Mouse (Mus musculus): ENCODE measurements at regions not wholly inside any gene's neighbourhood (a gene's known extent, or its start where the extent isn't known, plus 50 kb on each side); places are given as distances from the start of the nearest gene placed in this dataset.

DNA sequence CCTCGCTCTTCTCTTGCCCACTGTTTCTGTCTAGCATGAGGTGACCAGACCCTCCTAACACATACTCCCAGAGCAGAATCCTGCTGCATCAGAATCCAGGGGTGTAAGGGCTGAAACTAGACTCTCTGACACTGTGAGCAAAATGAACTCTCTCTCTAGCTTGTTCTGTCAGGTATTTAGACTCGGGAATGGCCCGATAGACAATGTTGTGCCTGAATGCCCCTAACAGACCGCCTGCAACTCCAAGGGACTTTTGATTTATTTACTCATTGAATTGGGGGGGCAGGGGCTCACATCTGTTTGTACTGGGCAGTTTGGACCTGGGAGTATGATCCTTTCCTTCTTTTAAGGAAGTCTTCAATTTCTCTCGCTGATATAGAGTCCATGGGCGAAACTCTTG lies 469.3 kb upstream of the Trpc7 start:
- ChIA-PET POLR2A (interaction anchor here in 1 of 4 experiments (0.6 kb wide), 1 partner anchor 432 kb away, joined by 3 read pairs; no protein-coding TSS in a partner anchor), CTCF (no interaction called here)

DNA sequence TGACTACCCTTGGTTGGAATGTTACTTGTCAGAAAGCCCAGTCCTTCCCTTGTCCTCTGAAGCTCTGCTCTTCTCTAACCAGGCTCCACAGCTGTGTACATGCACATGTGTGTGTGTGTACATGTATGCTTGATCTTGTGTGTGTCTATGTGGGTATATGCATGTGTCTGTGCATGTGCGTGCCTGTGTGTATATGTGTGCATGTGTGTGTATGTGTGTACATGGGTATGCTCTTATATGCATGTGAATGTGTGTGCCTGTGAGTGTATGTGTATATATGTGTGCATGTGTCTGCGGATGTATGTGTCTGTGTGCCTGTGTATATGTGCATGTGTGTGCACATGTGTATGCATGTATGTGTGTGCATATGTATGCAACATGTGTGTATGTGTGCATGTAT lies 468.6 kb upstream of the Trpc7 start:
- CTCF ChIA-PET: no interaction called here
- POLR2A ChIA-PET: no interaction called here

DNA sequence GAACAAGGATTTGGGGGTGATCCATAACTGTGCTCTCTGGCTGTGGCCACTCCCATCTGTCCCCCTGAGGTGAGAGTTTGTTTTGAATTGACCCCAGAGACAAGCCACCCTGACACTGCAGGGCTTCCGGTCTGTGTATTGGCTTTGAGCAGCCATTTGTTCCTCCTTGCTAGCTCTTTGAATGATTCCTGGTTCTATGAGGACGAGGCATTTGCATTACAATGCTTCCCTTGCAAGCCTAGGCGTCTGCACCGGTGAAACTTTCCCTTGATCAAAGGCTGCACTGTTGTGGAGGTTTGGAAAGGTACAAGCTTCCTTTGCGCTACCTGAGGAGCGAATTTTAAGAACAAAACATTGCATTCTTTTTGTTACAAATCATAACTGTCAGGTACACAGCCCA lies 466.8 kb upstream of the Trpc7 start:
- ChIA-PET CTCF (interaction anchor here in 3 of 4 experiments (0.5 to 1.3 kb wide), 5 partner anchors 52 to 762 kb away, joined by 3 to 7 read pairs (median 4); no protein-coding TSS in a partner anchor), POLR2A (interaction anchor here in 3 of 4 experiments (0.6 to 2.3 kb wide), 13 partner anchors 10 to 320 kb away, joined by 3 to 11 read pairs (median 4); no protein-coding TSS in a partner anchor)

DNA sequence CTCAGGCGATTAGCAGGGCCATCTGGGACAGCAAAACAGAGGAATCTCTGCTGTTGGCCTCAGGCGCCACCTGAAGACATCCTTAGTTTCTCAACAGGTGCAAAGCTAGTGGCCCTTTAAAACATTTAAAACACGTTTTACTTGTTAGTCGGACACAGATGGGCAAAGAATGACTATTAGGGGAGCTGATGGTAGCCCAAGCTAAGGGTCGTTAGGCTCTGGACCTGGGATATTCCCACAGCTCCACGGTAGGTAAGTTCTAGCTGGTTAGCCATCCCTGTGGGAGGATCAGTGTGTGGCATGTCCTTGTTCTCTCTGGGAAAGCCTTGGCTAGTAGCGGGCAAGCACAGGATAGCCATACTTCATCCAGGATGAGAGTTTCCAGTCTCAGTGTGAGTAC lies 465.5 kb upstream of the Trpc7 start:
- ChIA-PET CTCF (interaction anchor here in 2 of 4 experiments (0.6 to 1.3 kb wide), 2 partner anchors 53 to 623 kb away, joined by 4 to 12 read pairs; no protein-coding TSS in a partner anchor), POLR2A (interaction anchor here in 1 of 4 experiments (2.3 kb wide), 1 partner anchor 9 kb away, joined by 8 read pairs; no protein-coding TSS in a partner anchor)

DNA sequence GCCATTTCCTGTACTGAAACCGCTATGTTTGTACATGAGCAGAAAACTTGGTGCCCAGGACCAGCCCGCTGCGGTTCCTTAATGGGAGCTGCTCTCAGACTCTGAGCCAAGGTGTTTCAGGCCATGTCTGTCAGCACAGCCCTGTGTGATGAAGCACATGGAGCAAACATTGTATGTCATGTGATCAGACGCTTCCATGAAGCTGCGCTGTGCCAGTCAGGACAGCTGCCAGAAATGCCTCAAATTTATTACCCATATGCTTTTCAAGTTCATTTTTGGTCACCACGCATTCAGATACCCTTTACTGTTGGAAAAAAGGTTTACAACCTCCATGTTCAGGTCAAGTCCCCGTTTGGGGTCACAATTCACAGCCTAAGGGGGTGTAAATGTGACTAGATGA lies 458.8 kb upstream of the Trpc7 start:
- POLR2A ChIA-PET: interaction anchor here in 1 of 4 experiments (0.5 kb wide), 1 partner anchor 1130 kb away, joined by 3 read pairs; no protein-coding TSS in a partner anchor
- CTCF ChIA-PET: no interaction called here

DNA sequence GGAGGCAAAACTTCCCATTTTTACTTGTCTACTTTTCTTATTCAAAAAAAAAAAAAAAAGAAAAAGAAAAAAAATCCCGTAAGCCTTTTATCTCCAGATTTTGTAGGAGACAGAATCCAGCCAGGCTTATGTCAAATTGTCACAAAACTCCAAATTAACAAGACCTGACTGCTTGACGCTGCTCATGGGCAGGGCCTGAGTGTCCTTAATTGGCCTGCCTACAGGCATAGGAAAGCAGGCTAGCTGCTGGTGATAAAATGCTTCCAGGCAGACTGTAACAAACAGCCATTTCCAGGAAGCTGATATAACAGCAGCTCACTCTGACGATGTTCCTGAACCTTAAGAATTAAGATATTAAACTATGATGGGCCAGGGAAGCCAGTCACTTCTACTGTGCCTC lies 458.2 kb upstream of the Trpc7 start:
- ChIA-PET CTCF (interaction anchor here in 1 of 4 experiments (0.6 kb wide), 1 partner anchor 297 kb away, joined by 5 read pairs; no protein-coding TSS in a partner anchor), POLR2A (no interaction called here)

DNA sequence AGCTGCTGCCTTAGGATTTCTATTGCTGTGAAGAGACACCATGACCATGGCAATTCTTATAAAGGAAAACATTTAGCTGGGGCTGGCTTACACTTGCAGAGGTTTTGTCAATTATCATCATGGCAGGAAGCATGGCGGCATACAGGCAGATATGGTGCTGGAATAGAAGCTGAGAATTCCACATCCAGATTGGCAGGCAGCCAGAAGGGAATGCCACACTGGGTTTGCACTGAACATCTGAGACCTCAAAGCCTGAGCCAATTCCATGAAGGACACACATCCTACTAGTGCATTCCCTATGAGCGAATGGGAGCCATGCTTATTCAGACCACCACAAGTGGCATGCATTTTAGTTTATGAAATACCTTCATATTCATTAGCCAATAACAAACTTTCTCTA lies 455.0 kb upstream of the Trpc7 start:
- ChIA-PET POLR2A (no interaction called here), CTCF (interaction anchor here in 1 of 4 experiments (0.6 kb wide), 1 partner anchor 40 kb away, joined by 4 read pairs; no protein-coding TSS in a partner anchor)

DNA sequence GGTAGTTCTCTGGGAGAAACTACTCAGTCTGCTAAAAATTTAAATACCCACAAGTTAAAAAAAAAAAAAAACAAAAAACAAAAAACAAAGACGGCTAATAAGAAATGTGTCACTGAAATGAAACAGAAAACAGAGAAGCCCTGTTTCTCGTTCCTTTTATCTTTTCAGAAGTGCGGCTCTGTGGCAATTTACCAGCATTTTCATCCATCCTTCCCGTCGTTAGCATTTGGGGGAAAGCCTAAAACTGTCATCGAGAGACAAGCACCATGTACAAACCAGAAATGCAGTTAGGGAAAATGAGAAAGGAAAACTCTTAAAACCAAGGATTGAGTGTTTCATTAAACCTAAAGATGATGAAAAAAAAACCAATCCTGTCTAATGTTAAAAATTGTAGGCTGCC lies 442.9 kb upstream of the Trpc7 start:
- ChIA-PET POLR2A (interaction anchor here in 2 of 4 experiments (0.6 to 1.3 kb wide), 4 partner anchors 12 to 36 kb away, joined by 3 to 4 read pairs (median 3); no protein-coding TSS in a partner anchor), CTCF (no interaction called here)

DNA sequence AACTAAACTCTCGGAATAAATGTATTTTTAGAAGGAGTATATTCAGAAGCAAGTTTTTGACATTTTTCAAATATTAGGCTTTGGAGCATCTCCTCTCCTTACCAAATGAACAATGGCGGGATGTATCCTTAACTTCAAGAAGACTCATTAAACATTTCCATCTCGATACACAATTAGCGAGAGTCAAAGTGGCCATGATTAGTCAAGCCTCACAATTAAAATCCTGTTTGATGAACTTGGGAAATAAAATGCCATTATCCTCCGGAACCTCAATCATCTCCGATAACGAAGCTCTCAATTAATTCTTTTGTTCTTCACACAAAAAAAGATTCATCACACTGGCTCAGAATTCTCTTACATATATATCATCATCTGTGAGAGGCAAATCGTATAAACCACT lies 440.8 kb upstream of the Trpc7 start:
- CTCF ChIA-PET: no interaction called here
- POLR2A ChIA-PET: interaction anchor here in 1 of 4 experiments (0.6 kb wide), 1 partner anchor 54 kb away, joined by 4 read pairs; no protein-coding TSS in a partner anchor

DNA sequence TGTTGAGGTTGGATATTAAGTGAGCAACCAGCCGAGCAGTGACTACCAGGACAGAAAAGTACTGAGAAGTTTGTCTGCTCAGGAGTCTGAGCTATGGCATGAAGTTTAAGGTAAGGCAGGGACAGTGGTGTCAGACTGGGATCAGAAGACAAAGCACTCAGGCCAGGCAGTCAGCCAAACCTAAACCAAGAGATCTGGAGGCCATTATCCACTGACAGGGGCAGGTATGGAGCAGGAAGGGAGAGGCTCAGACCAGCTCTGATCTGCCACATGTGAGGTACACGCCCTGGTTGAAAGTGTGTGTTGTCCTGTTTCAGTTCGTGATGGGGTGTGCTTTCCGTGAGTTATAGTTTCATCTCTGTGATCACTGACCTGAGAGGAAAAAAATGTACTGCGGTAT lies 437.2 kb upstream of the Trpc7 start:
- CTCF ChIA-PET: no interaction called here
- POLR2A ChIA-PET: interaction anchor here in 1 of 4 experiments (1.1 kb wide), 1 partner anchor 11 kb away, joined by 4 read pairs; no protein-coding TSS in a partner anchor

DNA sequence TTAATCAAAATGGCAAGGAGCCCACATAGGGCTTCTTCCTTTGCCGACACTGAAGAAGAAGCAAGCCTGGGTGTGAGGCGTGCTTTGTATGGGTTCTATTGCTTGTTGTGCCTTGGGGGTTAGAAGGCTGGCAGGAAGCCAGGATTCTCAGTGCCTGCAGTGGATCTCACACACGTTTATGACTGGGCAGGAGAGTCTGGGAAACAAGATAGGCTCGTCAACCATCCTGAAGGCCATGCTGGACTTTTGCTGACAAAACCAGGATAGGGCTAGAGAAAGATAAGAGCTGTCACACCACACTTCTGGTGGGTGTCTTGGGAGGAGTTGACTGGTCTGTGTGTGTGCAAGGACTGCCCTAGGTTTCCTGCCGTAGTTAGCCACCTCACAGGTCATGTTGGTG lies 436.1 kb upstream of the Trpc7 start:
- POLR2A ChIA-PET: no interaction called here
- CTCF ChIA-PET: no interaction called here

DNA sequence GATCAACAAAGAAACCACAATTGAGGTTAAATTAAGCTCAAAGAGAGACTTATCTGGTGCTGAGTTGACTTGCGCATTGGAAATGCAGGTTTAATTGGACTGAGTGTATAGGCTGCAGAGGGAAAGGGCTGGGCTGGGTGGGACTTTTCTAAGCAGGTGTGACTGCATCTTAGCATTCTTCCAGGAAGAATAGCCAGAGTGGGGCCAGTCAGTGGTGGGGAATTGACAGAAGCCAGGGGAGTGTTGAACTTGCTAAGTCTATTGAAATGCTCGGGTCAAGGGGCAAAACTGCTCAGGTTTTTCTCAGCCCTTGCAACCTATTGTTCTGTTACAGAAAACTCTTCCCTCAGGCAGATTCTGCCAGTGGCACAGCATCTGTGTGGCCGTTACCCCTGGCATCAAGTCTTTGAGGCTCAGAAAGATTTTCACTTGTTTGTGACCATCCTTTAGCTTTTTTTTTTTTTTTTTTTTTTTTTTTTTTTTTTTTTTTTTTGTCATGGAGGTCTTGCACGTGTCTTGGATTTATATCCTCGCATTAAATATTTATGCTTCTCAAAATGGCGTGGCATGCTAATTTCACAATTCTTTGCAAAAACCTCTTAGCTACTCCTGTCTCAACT lies 429.6 kb upstream of the Trpc7 start:
- POLR2A ChIA-PET: interaction anchor here in 3 of 4 experiments (0.6 to 2.8 kb wide), 10 partner anchors 9 to 627 kb away, joined by 3 to 11 read pairs (median 3); no protein-coding TSS in a partner anchor
- CTCF ChIA-PET: interaction anchor here in 2 of 4 experiments (0.6 to 1.5 kb wide), 3 partner anchors 14 to 1518 kb away, joined by 3 to 5 read pairs (median 4); no protein-coding TSS in a partner anchor

DNA sequence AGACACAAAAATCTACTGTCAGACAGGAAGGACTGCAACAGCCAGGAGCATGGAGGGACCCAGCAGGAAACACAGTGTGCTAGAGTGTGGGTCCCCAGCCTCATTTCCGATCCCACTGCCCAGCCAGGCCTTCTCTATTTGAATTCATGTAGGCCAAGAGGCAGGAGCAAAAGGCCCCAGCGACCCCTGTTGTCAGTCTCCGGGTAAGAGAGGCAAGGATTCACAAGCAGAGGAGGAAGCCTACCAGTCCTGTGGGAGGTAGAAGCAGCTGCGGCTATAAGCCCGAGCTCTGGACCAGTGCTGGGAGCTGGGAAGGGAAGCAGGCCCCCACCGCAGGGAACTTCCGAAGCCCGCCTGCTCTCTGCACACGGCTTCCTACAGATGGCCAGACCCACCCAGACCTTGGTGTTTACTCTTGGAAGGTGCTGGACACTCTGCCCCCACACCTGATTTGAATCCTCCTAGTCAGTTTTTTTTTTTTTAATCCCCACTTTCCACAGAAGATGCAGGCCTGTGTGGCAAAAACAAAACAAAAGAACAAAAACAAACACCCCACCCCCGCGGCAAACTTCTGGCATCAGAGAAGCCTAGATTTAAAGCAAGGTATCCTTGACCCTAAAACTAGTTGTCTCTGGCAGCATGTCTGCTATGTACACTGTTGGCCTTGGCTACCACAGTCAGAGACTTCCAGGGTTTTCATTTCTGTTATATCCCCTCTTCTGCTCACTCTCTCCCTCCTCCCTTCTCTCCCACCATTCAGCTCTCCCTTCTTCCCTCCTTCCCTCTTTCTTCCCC lies 420.6 kb upstream of the Trpc7 start:
- ChIA-PET POLR2A (interaction anchor here in 3 of 4 experiments (0.5 to 1.5 kb wide), 5 partner anchors 9 to 563 kb away, joined by 3 to 5 read pairs (median 4); partner anchors contain the start of gene Gm45623 (in 1 of the 3)), CTCF (interaction anchor here in 1 of 4 experiments (1.0 kb wide), 1 partner anchor 35 kb away, joined by 16 read pairs; no protein-coding TSS in a partner anchor)

DNA sequence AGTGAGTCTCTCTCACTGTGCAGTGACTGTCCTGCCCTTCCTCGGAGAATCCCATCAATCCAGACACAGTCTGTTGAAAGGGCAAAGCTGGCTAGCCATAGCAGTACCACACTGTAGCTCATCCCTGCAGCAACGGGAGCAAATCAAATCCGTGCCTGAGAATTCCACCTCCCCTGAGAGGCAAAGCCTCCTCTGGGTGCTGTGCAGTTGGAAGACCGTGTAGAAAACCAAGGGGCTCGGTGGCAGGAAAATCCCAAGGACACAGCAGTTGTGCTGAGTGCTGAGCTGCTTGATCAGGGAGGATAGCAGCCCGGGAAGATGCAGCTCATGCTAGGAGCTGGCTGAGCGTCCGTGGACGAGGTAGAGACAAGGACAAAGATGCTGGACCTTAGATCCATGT lies 418.7 kb upstream of the Trpc7 start:
- ChIA-PET CTCF (no interaction called here), POLR2A (interaction anchor here in 2 of 4 experiments (0.8 to 1.5 kb wide), 3 partner anchors 8 to 611 kb away, joined by 3 to 6 read pairs (median 3); no protein-coding TSS in a partner anchor)

DNA sequence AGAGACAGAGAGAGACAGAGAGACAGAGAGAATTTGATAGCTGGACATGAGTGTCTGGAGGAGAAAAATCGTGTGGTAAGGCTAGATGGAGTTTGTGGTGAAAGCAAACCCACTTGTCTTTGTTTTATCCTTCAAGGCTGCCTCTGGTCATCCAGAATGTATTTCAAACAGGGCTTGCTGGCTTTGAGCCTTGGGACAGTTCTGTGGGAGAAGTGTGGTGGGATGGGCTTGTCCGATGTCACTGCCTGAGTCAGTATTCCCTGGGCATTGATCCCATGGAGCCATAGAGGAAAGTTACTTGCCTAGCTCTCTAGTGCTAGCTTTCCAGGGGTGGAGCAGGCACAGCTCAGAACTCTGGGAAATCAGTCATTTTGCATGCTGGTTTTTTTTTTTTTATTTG lies 417.9 kb upstream of the Trpc7 start:
- CTCF ChIA-PET: interaction anchor here in 2 of 4 experiments (0.6 to 0.7 kb wide), 2 partner anchors 16 to 36 kb away, joined by 4 to 7 read pairs; no protein-coding TSS in a partner anchor
- POLR2A ChIA-PET: interaction anchor here in 2 of 4 experiments (0.6 to 1.5 kb wide), 4 partner anchors 9 to 49 kb away, joined by 3 to 6 read pairs (median 3); no protein-coding TSS in a partner anchor

DNA sequence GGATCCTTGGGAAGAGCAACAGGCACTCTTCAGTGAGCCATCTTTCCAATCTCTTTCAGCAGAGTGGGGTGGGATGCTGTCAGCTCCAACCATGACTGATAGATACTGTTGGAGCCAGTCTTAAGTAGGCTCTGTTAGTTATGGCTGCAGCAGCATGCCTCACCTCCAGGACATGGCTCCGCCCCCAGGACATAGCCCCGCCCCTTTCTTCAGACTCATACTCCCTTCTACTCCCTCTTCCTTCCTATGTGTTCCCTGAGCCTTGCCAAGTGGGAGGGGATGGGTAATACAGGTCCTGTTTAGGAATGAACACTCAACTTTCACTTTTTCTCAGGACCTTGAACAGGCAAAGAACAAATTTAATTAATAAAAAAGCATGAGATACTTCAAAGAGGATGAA lies 415.4 kb upstream of the Trpc7 start:
- ChIA-PET CTCF (interaction anchor here in 2 of 4 experiments (0.6 to 1.0 kb wide), 2 partner anchors 15 to 30 kb away, joined by 3 read pairs; no protein-coding TSS in a partner anchor), POLR2A (interaction anchor here in 1 of 4 experiments (0.7 to 1.7 kb wide), 2 partner anchors 15 to 20 kb away, joined by 3 to 4 read pairs; no protein-coding TSS in a partner anchor)

DNA sequence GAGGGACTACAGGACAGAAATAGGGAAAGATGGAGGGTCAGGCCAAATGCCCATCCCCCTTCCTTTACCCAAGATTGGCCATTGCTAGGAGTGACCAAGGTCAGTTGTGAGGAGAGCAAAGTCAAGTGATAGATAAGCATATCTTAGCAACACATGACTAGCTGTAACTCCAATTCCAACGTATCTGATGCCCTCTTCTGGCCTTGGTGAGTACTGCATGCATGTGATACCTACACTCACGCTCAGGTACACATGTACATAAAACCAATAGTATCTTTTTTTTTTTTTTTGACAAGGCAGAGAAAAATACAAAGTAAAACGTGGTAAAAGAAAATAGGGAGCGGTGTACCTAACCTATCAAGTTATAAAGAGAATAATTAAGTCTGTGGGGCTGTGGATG lies 413.8 kb upstream of the Trpc7 start:
- CTCF ChIA-PET: no interaction called here
- POLR2A ChIA-PET: interaction anchor here in 1 of 4 experiments (0.6 kb wide), 1 partner anchor 1964 kb away, joined by 3 read pairs; no protein-coding TSS in a partner anchor

DNA sequence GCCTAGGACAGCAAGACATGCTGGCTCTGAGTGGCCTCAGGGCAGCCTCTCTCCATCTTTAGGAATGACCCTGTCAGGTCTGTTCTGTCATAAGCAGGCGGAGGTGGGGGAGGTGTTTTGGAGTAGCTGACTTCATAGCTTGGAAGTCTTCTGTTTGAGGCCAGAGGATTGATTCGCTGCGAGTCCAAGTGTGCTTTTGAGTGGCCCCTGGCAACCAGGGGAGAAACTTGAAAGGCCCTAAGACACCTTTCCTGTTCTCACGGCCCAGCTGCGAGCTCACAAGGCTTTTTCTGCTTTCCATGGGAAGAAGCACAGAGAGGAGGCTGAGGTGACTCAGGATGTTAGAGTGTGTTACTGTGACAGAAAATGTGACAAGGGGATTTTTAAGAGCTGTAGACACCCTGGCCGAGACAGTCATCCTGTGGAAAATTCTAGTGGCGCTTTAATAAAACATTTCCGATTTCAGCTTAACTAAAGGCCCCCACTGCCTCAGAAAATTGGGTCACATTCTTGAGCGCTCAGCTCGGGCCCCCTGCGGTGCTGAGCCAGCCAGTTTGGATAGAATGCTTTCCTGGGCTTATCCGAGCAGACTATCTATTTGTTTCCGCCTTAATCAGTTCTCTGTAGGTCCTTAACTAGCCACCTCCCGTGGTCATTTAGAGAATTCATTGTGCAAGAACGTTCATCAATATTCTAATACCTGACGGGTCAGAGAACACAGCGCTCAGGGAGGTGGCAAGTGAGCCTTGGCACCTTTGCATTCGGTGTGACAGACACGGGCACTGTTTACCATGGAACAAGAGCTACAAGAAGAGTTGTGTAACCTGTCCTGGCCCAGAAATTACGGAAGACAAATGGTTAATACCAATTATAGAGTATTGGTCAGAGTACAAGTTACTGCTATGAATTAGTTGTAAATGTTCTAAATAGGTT lies 412.4 kb upstream of the Trpc7 start:
- ChIA-PET POLR2A (interaction anchor here in 1 of 4 experiments (0.7 kb wide), 1 partner anchor 433 kb away, joined by 3 read pairs; no protein-coding TSS in a partner anchor), CTCF (interaction anchor here in 1 of 4 experiments (1.3 kb wide), 1 partner anchor 106 kb away, joined by 3 read pairs; no protein-coding TSS in a partner anchor)
